Mouse (Mus musculus): Measurements from ENCODE around the gene Rnf212b. TPM values are rescaled to one million over a fixed set of nuclear protein-coding genes. Genes with fewer than 3 reads are reported as not detected.

The Rnf212b gene
- polyA plus RNA-seq, 1 experiment from 2014 or later, result not detected

DNA sequence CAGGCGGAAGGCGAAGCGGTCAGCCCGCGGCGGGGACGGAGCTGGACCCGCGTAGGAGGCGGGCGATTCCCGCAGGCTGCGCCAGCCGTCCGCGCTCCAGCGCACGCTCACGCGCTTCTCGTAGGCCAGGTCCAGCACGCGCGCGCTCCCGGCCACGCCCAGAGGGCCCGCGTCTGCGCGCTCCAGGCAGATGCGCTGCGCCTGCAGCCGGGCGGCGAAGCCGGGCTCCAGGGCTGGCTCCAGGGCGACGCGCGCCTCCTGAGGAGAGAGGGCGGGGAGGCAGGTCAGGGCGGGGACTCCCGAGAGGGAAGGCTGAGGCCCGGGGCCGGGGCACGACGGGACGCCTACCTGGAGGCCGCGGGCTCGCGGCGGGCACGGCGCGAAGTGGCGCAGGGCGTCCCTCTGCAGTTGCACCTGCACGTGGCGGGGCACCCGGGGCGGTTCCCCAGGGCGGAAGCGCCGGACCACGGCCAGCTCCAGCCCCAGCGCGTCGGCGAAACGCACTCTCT is 62.7 kb downstream of the Rnf212b start:
- Histone ChIP-seq H3K4me1 (ENCODE audit: control insufficient read depth, insufficient read depth, low read length) (peaks cover 6% of the 10 kb centered on the region), H3K4me3 (replicated peaks; ENCODE audit: low read length) (peak overlapping the region; percentile 76), H3K27me3 (ENCODE audit: control insufficient read depth, insufficient read depth, low read length) (no peaks in the 10 kb centered on the region), H3K27ac (ENCODE audit: low read length) (peak overlapping the region; percentile 75), H3K4me2 (ENCODE audit: low read depth, low read length) (peak overlapping the region; percentile 99), H3K9me3 (replicated peaks; ENCODE audit: control insufficient read depth, low read length) (no peaks in the 10 kb centered on the region), H3K9ac (ENCODE audit: low read length) (peak overlapping the region; percentile 88), H3K36me3 (ENCODE audit: control insufficient read depth, insufficient read depth, low read length) (no peaks in the 10 kb centered on the region)
- ATAC-seq (ENCODE audit: insufficient read depth, low FRiP score), result peak; percentile 91
- under 1% methylated on average over 68 of the region's 72 CpGs for WGBS

DNA sequence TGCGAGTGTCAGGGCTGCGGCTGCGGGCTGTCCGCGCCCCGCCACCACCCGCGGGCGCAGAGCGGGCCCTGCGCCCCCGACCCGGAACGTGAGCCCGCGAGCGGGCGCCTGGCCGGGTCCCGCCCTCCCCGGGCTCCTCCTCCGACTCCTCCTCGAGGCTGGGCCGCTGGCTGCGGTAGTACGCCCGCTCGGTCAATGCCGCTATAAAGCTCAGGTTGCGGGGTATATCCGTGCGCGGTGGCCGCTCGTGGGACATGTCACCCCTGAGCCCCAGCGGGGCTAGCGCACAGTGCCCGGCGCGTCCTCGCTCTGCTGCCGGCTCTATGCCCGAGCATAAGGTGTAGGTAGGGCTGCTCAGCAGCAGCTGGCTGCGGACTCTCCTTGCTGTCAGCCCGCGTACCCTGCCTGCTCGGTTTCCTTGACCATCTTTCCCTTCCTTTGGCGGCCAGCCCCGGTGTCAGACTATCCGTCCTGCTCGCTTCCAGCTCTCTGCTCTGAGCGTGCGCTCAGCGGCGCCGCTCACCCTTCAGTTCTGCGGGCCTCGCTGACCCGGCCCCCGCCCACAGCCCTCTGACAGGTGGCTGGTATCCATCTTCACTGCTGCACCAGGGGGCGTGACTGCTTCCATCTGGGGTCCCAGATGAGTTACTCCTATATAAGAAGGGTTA is 63.2 kb downstream of the Rnf212b start, which contains the start of gene Ppp1r3e:
Gene Ppp1r3e, minus strand, starts transcription at position 503 of the 668 bp plus-strand sequence.
- ATAC-seq (ENCODE audit: insufficient read depth, low FRiP score), result peak; percentile 85
- no peaks in the 10 kb centered on the region for H3K36me3 ChIP-seq (ENCODE audit: control insufficient read depth, insufficient read depth, low read length)
- no peaks in the 10 kb centered on the region for H3K27me3 ChIP-seq (ENCODE audit: control insufficient read depth, insufficient read depth, low read length)
- peak within 1 kb of the TSS; percentile 99 for H3K4me2 ChIP-seq (ENCODE audit: low read depth, low read length)
- no peaks in the 10 kb centered on the region for H3K9me3 ChIP-seq (replicated peaks; ENCODE audit: control insufficient read depth, low read length)
- H3K9ac ChIP-seq (ENCODE audit: low read length), result peak within 1 kb of the TSS; percentile 88
- peaks cover 6% of the 10 kb centered on the region for H3K4me1 ChIP-seq (ENCODE audit: control insufficient read depth, insufficient read depth, low read length)
- under 1% methylated on average over 61 of the region's 61 CpGs for WGBS
- peak within 1 kb of the TSS; percentile 76 for H3K4me3 ChIP-seq (replicated peaks; ENCODE audit: low read length)
- peak within 1 kb of the TSS; percentile 75 for H3K27ac ChIP-seq (ENCODE audit: low read length)

DNA sequence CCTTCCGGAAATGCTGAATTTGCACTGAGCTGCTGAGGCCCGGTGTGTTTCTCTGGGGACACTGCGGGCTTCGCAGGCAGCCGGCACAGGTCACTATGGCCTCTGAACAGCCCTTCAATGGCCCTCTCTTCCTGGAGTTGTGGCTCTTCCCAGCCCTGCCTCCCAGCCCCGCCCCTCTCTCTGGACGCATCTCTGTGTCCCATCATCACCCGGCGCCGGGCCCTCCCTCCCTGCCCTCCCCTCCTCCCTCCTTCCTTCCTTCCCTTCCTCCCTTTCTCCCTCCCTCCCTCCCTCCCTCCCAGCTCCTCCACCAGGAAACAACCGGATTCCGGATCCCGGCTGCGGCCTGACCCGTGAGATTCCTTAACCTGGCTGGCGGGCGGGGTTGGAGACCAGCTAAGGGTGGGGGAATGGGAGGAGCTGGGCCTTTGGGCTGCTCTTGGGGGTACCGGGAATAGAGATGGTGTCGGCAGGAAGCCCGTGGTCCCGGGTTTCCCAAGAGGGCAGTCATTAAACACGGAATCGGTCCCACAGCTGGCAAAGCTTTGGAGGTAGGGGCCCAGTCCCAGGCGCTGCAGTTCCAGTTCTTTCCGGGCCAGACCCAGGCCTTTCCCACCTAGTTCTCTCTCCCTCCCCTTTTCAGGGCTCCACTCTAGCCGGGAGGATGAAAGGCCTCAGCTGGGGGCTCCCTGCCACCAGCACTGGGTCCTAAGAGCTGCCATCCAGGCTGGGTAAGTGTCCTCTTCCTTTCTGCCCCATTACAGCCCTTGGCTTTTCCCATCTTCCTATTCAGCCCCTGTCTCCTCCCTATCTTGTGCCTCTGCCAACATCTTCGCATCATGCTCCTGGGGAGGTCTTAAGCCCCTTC is 69.4 kb downstream of the Rnf212b start, which contains the start of the genes Bcl2l2 and Gm20521:
Gene Bcl2l2, plus strand, starts transcription at position 224 of the 868 bp plus-strand sequence.
Gene Gm20521, plus strand, starts transcription at position 288 of the 868 bp plus-strand sequence.
- H3K27ac ChIP-seq (ENCODE audit: low read length), result peak within 1 kb of the TSS; percentile 97
- WGBS, result 1% methylated on average over 27 of the region's 27 CpGs
- peaks cover 7% of the 10 kb centered on the region; the same call in 1 of the 2 replicates for H3K36me3 ChIP-seq (ENCODE audit: control insufficient read depth, insufficient read depth, low read length)
- H3K9ac ChIP-seq (ENCODE audit: low read length), result peak within 1 kb of the TSS; percentile 90
- peak; percentile 90 for ATAC-seq (ENCODE audit: insufficient read depth, low FRiP score)
- peaks cover 25% of the 10 kb centered on the region for H3K4me1 ChIP-seq (ENCODE audit: control insufficient read depth, insufficient read depth, low read length)
- H3K27me3 ChIP-seq (ENCODE audit: control insufficient read depth, insufficient read depth, low read length), result no peaks in the 10 kb centered on the region
- H3K4me3 ChIP-seq (replicated peaks; ENCODE audit: low read length), result peak within 1 kb of the TSS; percentile 70
- peak within 1 kb of the TSS; percentile 74 for H3K4me2 ChIP-seq (ENCODE audit: low read depth, low read length)
- no peaks in the 10 kb centered on the region for H3K9me3 ChIP-seq (replicated peaks; ENCODE audit: control insufficient read depth, low read length)

GRCm38 (mm10) chr14:54884022-54884712 is 70.2 kb downstream of the Rnf212b start:
- 18% methylated on average over 21 of the region's 21 CpGs for WGBS
- no peaks in the 10 kb centered on the region for H3K27me3 ChIP-seq (ENCODE audit: control insufficient read depth, insufficient read depth, low read length)
- peak; percentile 19; the same call in 1 of the 2 replicates for ATAC-seq (ENCODE audit: insufficient read depth, low FRiP score)

GRCm38 (mm10) chr14:54885309-54885708 is 71.4 kb downstream of the Rnf212b start:
- WGBS, result 74% methylated on average over 11 of the region's 11 CpGs
- Histone ChIP-seq H3K27ac (ENCODE audit: low read length) (no peak overlapping the region), H3K9ac (ENCODE audit: low read length) (peak overlapping the region; percentile 46; the same call in 1 of the 2 replicates), H3K27me3 (ENCODE audit: control insufficient read depth, insufficient read depth, low read length) (no peaks in the 10 kb centered on the region), H3K4me1 (ENCODE audit: control insufficient read depth, insufficient read depth, low read length) (peaks cover 25% of the 10 kb centered on the region), H3K36me3 (ENCODE audit: control insufficient read depth, insufficient read depth, low read length) (peaks cover 7% of the 10 kb centered on the region; the same call in 1 of the 2 replicates), H3K4me3 (replicated peaks; ENCODE audit: low read length) (no peak overlapping the region; the same call in 1 of the 2 replicates), H3K4me2 (ENCODE audit: low read depth, low read length) (peak overlapping the region; percentile 74; the same call in 1 of the 2 replicates), H3K9me3 (replicated peaks; ENCODE audit: control insufficient read depth, low read length) (no peaks in the 10 kb centered on the region)
- no peak for ATAC-seq (ENCODE audit: insufficient read depth, low FRiP score)

More at GRCm38 (mm10) chr14:54884022-54884712, 70.2 kb downstream of the Rnf212b start:
- Histone ChIP-seq H3K4me1 (ENCODE audit: control insufficient read depth, insufficient read depth, low read length) (peaks cover 25% of the 10 kb centered on the region), H3K4me2 (ENCODE audit: low read depth, low read length) (peak overlapping the region; percentile 74), H3K36me3 (ENCODE audit: control insufficient read depth, insufficient read depth, low read length) (peaks cover 7% of the 10 kb centered on the region; the same call in 1 of the 2 replicates), H3K9ac (ENCODE audit: low read length) (peak overlapping the region; percentile 90), H3K4me3 (replicated peaks; ENCODE audit: low read length) (peak overlapping the region; percentile 70), H3K9me3 (replicated peaks; ENCODE audit: control insufficient read depth, low read length) (no peaks in the 10 kb centered on the region), H3K27ac (ENCODE audit: low read length) (peak overlapping the region; percentile 97)

DNA sequence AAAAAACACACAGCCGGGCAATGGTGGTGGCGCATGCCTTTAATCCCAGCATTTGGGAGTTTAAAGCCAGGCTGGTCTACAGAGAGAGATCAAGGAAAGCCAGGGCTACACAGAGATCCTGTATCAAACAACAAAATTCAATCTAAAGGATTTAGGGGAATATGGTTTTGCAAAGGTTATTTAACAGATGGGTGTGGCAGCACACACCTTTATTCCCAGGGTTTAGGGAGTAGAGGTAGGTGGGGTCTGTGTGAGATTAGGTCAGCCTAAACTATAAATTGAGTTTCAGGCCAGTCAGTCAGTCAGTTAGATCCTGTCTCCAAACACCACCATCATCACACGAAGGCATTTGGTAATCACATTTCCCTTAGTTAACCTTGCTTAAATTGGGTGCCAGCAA is 78.3 kb downstream of the Rnf212b start, which contains the start of gene Pabpn1:
Gene Pabpn1, plus strand, starts transcription at position 301 of the 400 bp plus-strand sequence.
- peaks cover 13% of the 10 kb centered on the region for H3K4me1 ChIP-seq (ENCODE audit: control insufficient read depth, insufficient read depth, low read length)
- WGBS, result 93% methylated on average over 3 of the region's 3 CpGs
- no peak for ATAC-seq (ENCODE audit: insufficient read depth, low FRiP score)
- H3K36me3 ChIP-seq (ENCODE audit: control insufficient read depth, insufficient read depth, low read length), result peaks cover 13% of the 10 kb centered on the region
- H3K27ac ChIP-seq (ENCODE audit: low read length), result peak within 1 kb of the TSS; percentile 81
- peak within 1 kb of the TSS; percentile 62; the same call in 1 of the 2 replicates for H3K9ac ChIP-seq (ENCODE audit: low read length)
- peak within 1 kb of the TSS; percentile 53 for H3K4me3 ChIP-seq (replicated peaks; ENCODE audit: low read length)
- peak within 1 kb of the TSS; percentile 53 for H3K4me2 ChIP-seq (ENCODE audit: low read depth, low read length)
- no peaks in the 10 kb centered on the region for H3K27me3 ChIP-seq (ENCODE audit: control insufficient read depth, insufficient read depth, low read length)
- H3K9me3 ChIP-seq (replicated peaks; ENCODE audit: control insufficient read depth, low read length), result no peaks in the 10 kb centered on the region

GRCm38 (mm10) chr14:54893651-54894181 is 79.8 kb downstream of the Rnf212b start:
- Histone ChIP-seq H3K9ac (ENCODE audit: low read length) (peak overlapping the region; percentile 100), H3K27me3 (ENCODE audit: control insufficient read depth, insufficient read depth, low read length) (no peaks in the 10 kb centered on the region), H3K4me1 (ENCODE audit: control insufficient read depth, insufficient read depth, low read length) (peaks cover 12% of the 10 kb centered on the region; the same call in 1 of the 2 replicates), H3K4me3 (replicated peaks; ENCODE audit: low read length) (peak overlapping the region; percentile 89), H3K27ac (ENCODE audit: low read length) (peak overlapping the region; percentile 94), H3K36me3 (ENCODE audit: control insufficient read depth, insufficient read depth, low read length) (peaks cover 17% of the 10 kb centered on the region), H3K9me3 (replicated peaks; ENCODE audit: control insufficient read depth, low read length) (no peaks in the 10 kb centered on the region), H3K4me2 (ENCODE audit: low read depth, low read length) (peak overlapping the region; percentile 53)
- WGBS, result under 1% methylated on average over 38 of the region's 38 CpGs
- peak; percentile 99 for ATAC-seq (ENCODE audit: insufficient read depth, low FRiP score)
